Mouse (Mus musculus): ENCODE results near the gene Ell2. TPM values are rescaled to one million over a fixed set of nuclear protein-coding genes. Genes with fewer than 3 reads are reported as not detected.

Gene Ell2
- total RNA-seq, 1 experiment from 2014 or later, result 45.2 TPM

GRCm38 (mm10) chr13:75754398-75754797 lies 47.8 kb downstream of the Ell2 start:
- ATAC-seq (replicated peaks; ENCODE audit: insufficient number of reproducible peaks, low FRiP score, low TSS enrichment, poor library complexity, severe bottlenecking), result no peak

GRCm38 (mm10) chr13:75760859-75761548 lies 54.4 kb downstream of the Ell2 start:
- no peak for ATAC-seq (replicated peaks; ENCODE audit: insufficient number of reproducible peaks, low FRiP score, low TSS enrichment, poor library complexity, severe bottlenecking)

DNA sequence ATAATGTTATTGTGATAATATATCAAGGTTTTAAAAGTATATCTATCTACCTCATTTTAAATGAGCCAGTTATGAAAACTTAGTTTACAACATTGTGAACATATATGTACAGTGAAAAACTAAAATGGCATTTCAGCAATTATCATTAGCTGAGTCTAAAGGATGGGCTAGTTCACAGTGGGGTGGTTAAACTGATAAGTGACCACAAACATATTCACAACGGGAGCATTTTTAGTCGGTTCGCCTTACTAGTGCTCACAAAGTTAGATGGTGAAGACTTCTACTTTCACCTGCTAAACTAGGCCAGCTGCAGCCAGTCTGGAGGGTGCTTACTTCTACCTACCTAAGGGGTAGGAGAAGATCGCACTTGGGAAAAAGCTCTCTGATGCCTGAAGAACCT lies 56.2 kb downstream of the Ell2 start:
- no peak for ATAC-seq (replicated peaks; ENCODE audit: insufficient number of reproducible peaks, low FRiP score, low TSS enrichment, poor library complexity, severe bottlenecking)

- ATAC-seq (replicated peaks; ENCODE audit: insufficient number of reproducible peaks, low FRiP score, low TSS enrichment, poor library complexity, severe bottlenecking), result no peak
Observed at GRCm38 (mm10) chr13:75763280-75763679, 56.7 kb downstream of the Ell2 start.

DNA sequence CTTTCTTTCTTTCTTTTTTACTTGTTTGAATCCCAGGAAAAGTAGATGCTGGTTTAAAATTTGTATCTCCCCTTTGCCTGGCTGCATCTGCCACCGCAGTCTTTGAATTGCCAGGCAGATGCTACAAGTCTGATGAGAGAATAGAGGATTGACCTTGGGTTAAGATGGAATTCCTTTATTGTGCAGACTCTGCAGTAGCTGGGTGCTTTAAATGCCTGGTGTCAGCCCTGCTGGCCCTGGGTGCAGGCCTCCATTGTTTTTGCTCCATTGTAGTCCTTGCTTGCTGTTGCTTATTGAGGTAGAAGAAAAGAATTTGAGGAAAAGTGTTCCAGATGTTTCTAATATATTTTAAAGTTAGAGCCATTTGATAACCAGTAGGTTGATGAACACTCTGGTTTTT lies 59.2 kb downstream of the Ell2 start:
- ATAC-seq (replicated peaks; ENCODE audit: insufficient number of reproducible peaks, low FRiP score, low TSS enrichment, poor library complexity, severe bottlenecking), result no peak

DNA sequence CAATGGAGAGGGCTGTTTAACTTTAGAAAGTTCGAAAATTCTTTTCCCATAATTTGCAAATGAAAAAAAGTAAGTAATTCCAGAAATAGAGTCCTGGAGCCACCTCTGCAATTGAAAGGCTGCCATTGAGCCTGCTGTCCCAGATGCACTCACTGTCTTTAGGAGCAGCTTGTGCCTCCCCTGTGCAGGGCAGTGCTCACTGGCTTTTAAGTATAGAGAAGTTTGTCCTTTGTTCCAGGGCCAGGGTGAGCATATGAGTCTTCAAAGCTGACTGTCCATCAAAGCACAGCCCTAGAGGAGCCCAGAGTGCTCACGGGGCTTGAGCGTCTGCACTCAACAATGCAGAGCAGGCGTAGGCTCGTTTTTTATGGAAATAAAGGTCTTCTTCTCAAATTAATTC lies 59.7 kb downstream of the Ell2 start:
- no peak for ATAC-seq (replicated peaks; ENCODE audit: insufficient number of reproducible peaks, low FRiP score, low TSS enrichment, poor library complexity, severe bottlenecking)

DNA sequence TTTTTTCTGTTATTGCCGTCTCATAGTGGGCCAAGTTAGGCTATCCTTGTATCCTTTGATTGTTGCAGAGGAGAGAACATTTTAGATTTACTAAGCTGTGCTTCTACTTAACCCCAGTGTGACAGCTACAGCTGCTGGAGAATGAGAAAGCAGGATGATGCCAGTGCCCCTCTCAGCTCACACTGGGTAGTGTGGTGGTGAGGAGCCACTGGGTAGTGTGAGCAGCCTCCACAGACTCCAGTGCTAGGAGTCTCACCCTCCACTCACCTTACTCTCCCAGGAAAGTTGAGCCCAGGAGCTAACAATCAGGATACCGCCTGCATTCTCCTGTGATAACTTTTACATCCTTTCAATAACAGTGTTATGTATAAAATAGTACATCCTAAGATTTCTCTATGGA lies 60.4 kb downstream of the Ell2 start:
- no peak for ATAC-seq (replicated peaks; ENCODE audit: insufficient number of reproducible peaks, low FRiP score, low TSS enrichment, poor library complexity, severe bottlenecking)

GRCm38 (mm10) chr13:75770744-75771143 lies 64.2 kb downstream of the Ell2 start:
- no peak for ATAC-seq (replicated peaks; ENCODE audit: insufficient number of reproducible peaks, low FRiP score, low TSS enrichment, poor library complexity, severe bottlenecking)

- no peak for ATAC-seq (replicated peaks; ENCODE audit: insufficient number of reproducible peaks, low FRiP score, low TSS enrichment, poor library complexity, severe bottlenecking)
Observed at GRCm38 (mm10) chr13:75771404-75771803, 64.8 kb downstream of the Ell2 start.

GRCm38 (mm10) chr13:75771984-75772730 lies 65.6 kb downstream of the Ell2 start:
- no peak for ATAC-seq (replicated peaks; ENCODE audit: insufficient number of reproducible peaks, low FRiP score, low TSS enrichment, poor library complexity, severe bottlenecking)

DNA sequence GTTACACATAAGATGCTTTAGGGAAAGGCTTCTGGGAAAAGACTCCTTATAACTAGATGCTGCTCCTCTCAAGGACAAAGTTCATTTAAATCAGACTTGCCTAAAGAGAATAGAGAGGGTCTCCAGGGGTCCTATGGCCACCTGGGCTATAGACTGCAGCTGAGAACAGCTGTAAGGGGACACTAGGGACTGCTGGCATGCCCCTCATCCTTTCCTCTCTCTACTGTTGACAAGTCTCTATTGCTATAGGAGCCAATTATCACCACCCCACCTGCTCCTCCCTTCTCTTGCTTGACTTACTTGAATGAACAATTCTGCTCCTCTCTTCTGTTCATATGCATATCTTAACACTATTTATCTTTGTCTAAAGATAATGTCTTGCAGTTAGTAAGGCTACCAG lies 69.4 kb downstream of the Ell2 start:
- ATAC-seq (replicated peaks; ENCODE audit: insufficient number of reproducible peaks, low FRiP score, low TSS enrichment, poor library complexity, severe bottlenecking), result no peak

DNA sequence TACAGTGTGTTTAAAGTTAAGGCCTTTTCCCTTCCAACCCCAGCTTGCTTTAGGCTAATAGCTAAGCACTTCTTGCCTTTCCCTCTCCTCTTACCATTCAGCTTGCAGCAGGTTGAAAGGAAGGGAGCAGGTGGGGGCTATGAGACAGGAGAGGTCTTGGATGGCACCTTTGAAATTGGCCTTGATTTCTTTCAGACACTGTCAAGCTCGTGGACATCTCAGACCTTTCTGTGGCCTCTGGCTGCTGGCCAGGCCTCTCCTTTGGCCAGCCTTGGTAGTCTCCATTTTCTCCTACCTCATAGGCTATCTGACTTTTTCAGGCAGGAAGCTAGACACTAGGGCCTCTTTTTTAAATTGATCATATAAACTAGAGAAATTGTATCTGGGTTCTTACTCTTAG lies 70.1 kb downstream of the Ell2 start:
- no peak for ATAC-seq (replicated peaks; ENCODE audit: insufficient number of reproducible peaks, low FRiP score, low TSS enrichment, poor library complexity, severe bottlenecking)

GRCm38 (mm10) chr13:75778156-75778555 lies 71.6 kb downstream of the Ell2 start:
- peak; percentile 60 for ATAC-seq (replicated peaks; ENCODE audit: insufficient number of reproducible peaks, low FRiP score, low TSS enrichment, poor library complexity, severe bottlenecking)

GRCm38 (mm10) chr13:75779169-75779568 lies 72.6 kb downstream of the Ell2 start:
- ATAC-seq (replicated peaks; ENCODE audit: insufficient number of reproducible peaks, low FRiP score, low TSS enrichment, poor library complexity, severe bottlenecking), result no peak

GRCm38 (mm10) chr13:75780096-75780495 lies 73.5 kb downstream of the Ell2 start:
- ATAC-seq (replicated peaks; ENCODE audit: insufficient number of reproducible peaks, low FRiP score, low TSS enrichment, poor library complexity, severe bottlenecking), result no peak

DNA sequence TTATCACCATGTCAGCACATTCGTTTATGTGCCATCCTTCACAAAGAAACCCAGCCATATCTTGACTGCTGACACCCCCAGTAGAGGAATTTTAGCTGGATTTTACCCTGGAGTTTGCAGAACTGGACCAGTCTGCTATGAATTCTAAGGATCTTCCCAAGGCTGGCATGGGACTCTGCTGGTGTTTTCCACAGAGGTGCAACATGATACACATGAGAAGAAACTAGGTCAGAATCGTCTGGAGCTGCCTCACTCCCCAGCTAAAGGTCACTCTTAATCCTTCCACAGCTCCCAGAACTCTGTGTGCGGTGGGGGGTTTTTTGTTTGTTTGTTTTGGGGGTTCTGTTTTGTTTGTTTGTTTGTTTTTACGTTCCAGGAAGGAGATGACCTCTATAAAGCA lies 79.2 kb downstream of the Ell2 start:
- no peak for ATAC-seq (replicated peaks; ENCODE audit: insufficient number of reproducible peaks, low FRiP score, low TSS enrichment, poor library complexity, severe bottlenecking)

DNA sequence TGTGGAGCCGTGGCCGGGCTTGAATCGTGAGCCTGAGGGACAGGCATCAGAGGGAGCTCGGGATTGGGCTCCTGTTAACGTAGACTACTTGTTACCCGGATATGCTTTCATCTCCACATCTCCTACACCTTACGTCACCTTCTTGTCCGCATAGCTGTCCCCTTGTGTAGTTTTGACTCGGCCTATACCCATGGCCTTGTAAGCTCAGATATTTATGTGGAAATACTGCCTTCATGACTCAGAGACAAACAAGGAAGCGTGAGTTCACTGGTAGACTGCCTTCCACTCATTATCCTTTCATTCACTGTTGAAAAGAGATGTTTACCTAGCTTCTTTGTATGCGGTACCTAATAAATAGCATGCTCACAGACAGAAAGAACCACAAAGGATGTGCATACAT lies 79.7 kb downstream of the Ell2 start:
- ATAC-seq (replicated peaks; ENCODE audit: insufficient number of reproducible peaks, low FRiP score, low TSS enrichment, poor library complexity, severe bottlenecking), result no peak

GRCm38 (mm10) chr13:75787364-75787763 lies 80.8 kb downstream of the Ell2 start:
- ATAC-seq (replicated peaks; ENCODE audit: insufficient number of reproducible peaks, low FRiP score, low TSS enrichment, poor library complexity, severe bottlenecking), result no peak

DNA sequence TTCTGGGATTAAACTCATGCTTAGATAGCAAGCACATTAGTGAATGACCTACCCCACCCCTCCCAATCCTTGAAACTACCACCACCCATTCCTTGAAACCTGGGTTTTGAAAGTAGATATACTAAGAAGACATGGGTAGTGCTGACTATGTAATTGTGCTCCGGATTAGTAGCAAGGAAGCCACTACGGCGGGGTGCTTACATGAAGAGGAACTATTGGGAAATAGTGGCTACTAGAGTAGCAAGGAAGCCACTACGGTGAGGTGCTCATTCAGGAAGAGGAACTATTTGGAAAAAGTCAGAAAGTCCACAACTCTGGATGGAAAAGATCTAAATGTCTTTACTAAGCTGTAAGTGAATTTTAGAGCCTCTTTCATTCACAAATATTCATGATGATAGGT lies 81.6 kb downstream of the Ell2 start:
- peak; percentile 56; the same call in 1 of the 2 replicates for ATAC-seq (replicated peaks; ENCODE audit: insufficient number of reproducible peaks, low FRiP score, low TSS enrichment, poor library complexity, severe bottlenecking)

DNA sequence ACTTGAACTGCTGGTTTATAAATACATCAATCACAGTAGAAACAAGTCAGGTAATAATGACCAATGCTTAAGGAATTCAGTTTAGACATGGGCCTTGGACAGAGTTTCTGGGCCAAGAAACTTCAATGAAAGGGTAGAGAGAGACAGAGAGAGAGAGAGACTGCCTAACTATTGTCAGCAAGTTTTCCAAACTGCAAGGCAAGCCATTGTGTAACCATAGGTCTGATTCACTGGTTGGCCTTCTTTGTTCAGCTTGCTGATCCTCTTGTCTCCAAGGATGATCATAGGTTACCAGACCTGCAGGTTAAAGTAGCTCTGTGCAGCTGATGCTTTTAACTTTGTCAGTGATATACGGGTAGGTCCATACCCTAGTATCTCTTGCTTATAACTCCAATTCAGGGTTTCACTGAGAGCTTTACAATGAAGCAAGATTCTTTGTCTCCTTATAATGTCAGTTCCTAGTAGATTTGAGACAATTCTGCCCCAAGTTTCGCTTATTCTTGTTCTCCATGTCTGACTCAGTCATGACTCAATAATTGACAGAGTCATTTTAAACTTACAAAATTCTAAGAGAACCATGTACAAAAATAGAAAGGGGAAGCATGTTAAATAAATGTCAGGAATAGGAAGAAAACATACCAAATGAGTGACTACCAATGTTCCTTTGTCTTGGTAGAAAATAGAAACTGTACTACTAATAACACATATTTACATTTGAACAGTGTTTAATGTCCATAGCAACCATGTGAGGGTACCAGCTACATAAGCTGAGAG lies 82.7 kb downstream of the Ell2 start:
- peak; percentile 41 for ATAC-seq (replicated peaks; ENCODE audit: insufficient number of reproducible peaks, low FRiP score, low TSS enrichment, poor library complexity, severe bottlenecking)
